Mouse (Mus musculus) midbrain, embryonic 16.5 days (tissue): ENCODE results near the gene Slu7. TPM values are rescaled to one million over a fixed set of nuclear protein-coding genes. Genes with fewer than 3 reads are reported as not detected.

Experiments used
- ATAC-seq: fragments of 200-750 bp; cut with Nextera tagmentation; 2 replicates; pipeline ENCODE4 v1.8.0; 2017; ENCODE audit warnings: moderate TSS enrichment
- H3K27ac ChIP-seq: fragments of 300-500 bp; sonication (generic); 2 replicates; pipeline ENCODE4 v1.5.1; 2014; ENCODE audit warnings: mild to moderate bottlenecking, low read length, mixed read lengths
- H3K27me3 ChIP-seq: fragments of 300-500 bp; sonication (generic); 2 replicates; pipeline ENCODE4 v1.6.1; 2014; ENCODE audit warnings: low read depth, low read length, mixed read lengths; ENCODE audit not compliant: control insufficient read depth, insufficient read depth
- H3K36me3 ChIP-seq: fragments of 300-500 bp; sonication (generic); 2 replicates; pipeline ENCODE4 v1.6.1; 2014; ENCODE audit warnings: mild to moderate bottlenecking, low read length, moderate library complexity, mixed read lengths; ENCODE audit not compliant: control insufficient read depth, insufficient read depth
- H3K4me1 ChIP-seq: fragments of 300-500 bp; sonication (generic); 2 replicates; pipeline ENCODE4 v1.6.1; 2014; ENCODE audit warnings: mild to moderate bottlenecking, low read length, mixed read lengths; ENCODE audit not compliant: control insufficient read depth, insufficient read depth
- H3K4me2 ChIP-seq: fragments of 300-500 bp; sonication (generic); 2 replicates; pipeline ENCODE4 v1.6.1; 2014; ENCODE audit warnings: mild to moderate bottlenecking, low read length, mixed read lengths
- H3K4me3 ChIP-seq: fragments of 300-500 bp; sonication (generic); 2 replicates; pipeline ENCODE4 v1.5.1; 2014; ENCODE audit warnings: low read depth, mild to moderate bottlenecking, low read length, moderate library complexity, mixed read lengths
- H3K9ac ChIP-seq: fragments of 300-500 bp; sonication (generic); 2 replicates; pipeline ENCODE4 v1.6.1; 2014; ENCODE audit warnings: low read depth, low read length, mixed read lengths
- H3K9me3 ChIP-seq: fragments of 300-500 bp; sonication (generic); replicated peaks from 2 replicates; pipeline ENCODE4 v1.6.1; 2014; ENCODE audit warnings: mild to moderate bottlenecking, low read length, mixed read lengths; ENCODE audit not compliant: control insufficient read depth, poor library complexity, severe bottlenecking
- WGBS: fragments of 180-500 bp; shearing (Covaris S2); extraction: QIAGEN DNeasy Blood & Tissue Kit; methylation state at CpG from one replicate; pipeline ENCODE4 v1.1.7; 2014; 5-methylcytosine and 5-hydroxymethylcytosine counted together
- polyA plus RNA-seq: library from polyadenylated mRNA; unstranded; fragments of >200 nt; fragmentation: Nextera tagmentation; extraction: Ambion mirVana; gene quantifications from 2 replicates; pipeline ENCODE4 v1.2.1, GENCODE M21; 2015

Gene Slu7
- polyA plus RNA-seq, 1 experiment from 2014 or later: 62.6 TPM

DNA sequence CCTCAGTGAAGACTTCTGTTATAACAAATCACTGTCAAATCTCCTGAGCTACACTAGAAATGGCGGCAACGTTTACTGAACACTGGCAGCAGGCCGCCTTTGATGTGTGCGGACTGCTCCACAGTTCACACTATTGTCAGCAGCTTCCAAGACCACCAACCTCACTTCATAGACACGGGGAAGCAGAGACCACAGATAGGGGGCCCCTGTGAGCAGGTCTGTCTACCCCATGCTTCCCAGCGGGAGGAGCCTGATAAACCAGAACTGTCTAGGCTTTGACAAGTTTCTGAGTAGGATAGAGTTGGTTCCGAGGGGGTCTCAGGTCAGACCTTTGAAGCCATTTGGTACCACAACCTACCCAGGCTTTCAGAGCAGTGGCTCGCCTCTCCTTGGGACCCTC is 61.5 kb downstream of the Slu7 start:
- Histone ChIP-seq H3K27me3 (no peaks in the 10 kb centered on the region), H3K4me2 (no peak overlapping the region), H3K36me3 (no peaks in the 10 kb centered on the region), H3K4me3 (no peak overlapping the region), H3K9me3 (no peaks in the 10 kb centered on the region), H3K4me1 (no peaks in the 10 kb centered on the region; the same call in 1 of the 2 replicates), H3K27ac (no peak overlapping the region), H3K9ac (no peak overlapping the region)
- 36% methylated on average over 8 of the region's 8 CpGs for WGBS
- no peak for ATAC-seq

DNA sequence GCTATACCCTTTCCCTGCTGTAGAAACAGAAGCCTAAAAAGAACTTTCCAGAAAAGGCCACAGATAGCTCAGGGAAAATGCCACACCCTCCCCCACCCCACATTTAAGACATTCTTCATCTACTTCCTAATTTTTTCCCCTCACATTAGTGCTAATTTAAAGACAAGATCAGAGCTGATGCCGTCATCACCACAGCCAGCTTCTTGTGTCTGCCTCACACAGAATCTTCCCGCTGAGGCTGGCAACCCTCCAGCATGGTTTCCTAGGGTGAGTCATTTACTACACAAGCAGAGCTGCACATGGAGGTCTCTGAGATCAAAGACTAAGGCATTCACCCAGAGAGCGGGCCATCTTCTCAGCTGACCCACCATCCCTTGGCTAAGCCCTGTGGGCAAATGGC is 62.0 kb downstream of the Slu7 start:
- H3K4me2 ChIP-seq: no peak overlapping the region
- no peaks in the 10 kb centered on the region for H3K9me3 ChIP-seq
- no peak overlapping the region for H3K4me3 ChIP-seq
- 34% methylated on average over 3 of the region's 3 CpGs for WGBS
- H3K4me1 ChIP-seq: no peaks in the 10 kb centered on the region; the same call in 1 of the 2 replicates
- H3K27ac ChIP-seq: no peak overlapping the region
- no peak for ATAC-seq
- no peaks in the 10 kb centered on the region for H3K27me3 ChIP-seq
- no peak overlapping the region for H3K9ac ChIP-seq
- no peaks in the 10 kb centered on the region for H3K36me3 ChIP-seq

Other genes starting within 250 kb of the Slu7 start
- gene Pttg1, start 7.5 kb upstream of the Slu7 start, polyA plus RNA-seq: 49.1 and 53.2 TPM in 2 replicates
- gene C1qtnf2, start 40.5 kb downstream of the Slu7 start, polyA plus RNA-seq: 10.2 and 12.9 TPM in 2 replicates
- gene Ccnjl, start 95.0 kb downstream of the Slu7 start, polyA plus RNA-seq: 7.4 and 10.4 TPM in 2 replicates
- gene 4933415A04Rik, start 153.3 kb downstream of the Slu7 start, polyA plus RNA-seq: 3.0 and 3.2 TPM in 2 replicates
- gene Fabp6, start 167.8 kb downstream of the Slu7 start, polyA plus RNA-seq: not detected in 2 replicates
- gene Pwwp2a, start 248.3 kb downstream of the Slu7 start, polyA plus RNA-seq: 24.5 and 29.0 TPM in 2 replicates